Comparison of ENCODE assay signal across 8 mouse cellular contexts in the genomic region with DNA sequence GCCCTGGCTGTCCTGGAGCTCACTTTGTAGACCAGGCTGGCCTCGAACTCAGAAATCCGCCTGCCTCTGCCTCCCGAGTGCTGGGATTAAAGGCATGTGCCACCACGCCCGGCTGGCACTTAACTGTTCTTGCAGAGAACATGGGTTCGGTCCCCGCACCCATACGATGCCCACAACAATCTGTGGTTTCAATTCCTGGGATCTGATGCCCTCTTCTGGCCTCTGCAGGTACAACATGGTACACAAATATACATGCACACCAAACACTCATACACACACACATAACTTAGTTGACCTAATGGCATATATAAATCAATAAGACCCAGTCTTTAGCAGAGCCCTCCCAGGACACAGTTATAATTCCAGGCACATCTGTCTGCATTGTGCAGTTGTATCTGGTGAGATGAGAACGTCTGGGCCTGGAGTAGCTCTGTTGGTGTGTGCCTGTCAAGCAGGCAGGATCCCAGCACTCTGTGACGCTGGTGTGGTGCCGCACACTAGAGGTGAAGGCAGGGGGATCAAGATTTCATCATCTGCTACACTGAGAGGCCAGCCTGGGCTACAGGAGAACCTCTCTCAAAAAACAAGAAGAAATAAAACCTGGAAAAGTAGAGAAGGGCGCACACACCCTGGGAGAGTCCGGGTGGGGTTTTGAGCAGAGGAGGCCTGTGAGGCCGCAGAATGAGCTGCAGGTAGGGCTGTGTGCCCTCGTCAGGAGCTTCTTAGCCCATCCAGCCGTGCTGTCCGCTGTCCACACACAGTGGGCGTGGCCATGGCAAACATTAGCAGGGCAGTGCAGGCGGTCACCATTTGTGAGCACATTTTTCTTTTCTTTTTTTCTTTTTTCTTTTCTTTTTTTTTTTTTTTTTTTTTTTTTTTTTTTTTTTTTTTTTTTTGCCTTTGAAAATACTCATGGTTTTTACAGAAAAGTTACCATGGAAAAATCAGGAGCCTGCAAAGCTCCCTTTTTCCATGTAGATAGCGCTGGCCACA. TPM values are rescaled to one million over a fixed set of nuclear protein-coding genes. Genes with fewer than 3 reads are reported as not detected.
A peak's percentile ranks its signal among the peaks of the same experiment; 100 is the strongest.
DNase-seq lines count a peak whose midpoint lies in the region; ATAC-seq and TF ChIP-seq lines count a peak whose summit lies in the region.

No protein-coding gene starts in this region.

- TF ChIP-seq POLR2A in small intestine, adult 2 months (IDR thresholded peaks at IDR 0.05; ENCODE audit: low read depth, low read length), result no peak

- no peaks in the 10 kb centered on the region for H3K9me3 ChIP-seq in intestine, embryonic 16.5 days (ENCODE audit: control insufficient read depth, low read length)
- no peaks in the 10 kb centered on the region for H3K9me3 ChIP-seq in liver, embryonic 14.5 days (ENCODE audit: control insufficient read depth, low read length)

- H3K4me1 ChIP-seq in intestine, embryonic 16.5 days (ENCODE audit: control insufficient read depth, insufficient read depth, low read length), result no peaks in the 10 kb centered on the region
- no peaks in the 10 kb centered on the region for H3K4me1 ChIP-seq in liver, embryonic 14.5 days (replicated peaks; ENCODE audit: control insufficient read depth in 2 of 2, insufficient read depth in 2 of 2, low read length in 1 of 2)
- no peaks in the 10 kb centered on the region for H3K4me1 ChIP-seq in small intestine, adult 2 months (ENCODE audit: control insufficient read depth, insufficient read depth, insufficient read length, low read length)

- peaks cover 29% of the 10 kb centered on the region for H3K36me3 ChIP-seq in intestine, embryonic 16.5 days (ENCODE audit: control insufficient read depth, insufficient read depth, low read length)
- peaks cover 57% of the 10 kb centered on the region for H3K36me3 ChIP-seq in liver, embryonic 14.5 days (replicated peaks; ENCODE audit: control insufficient read depth, insufficient read depth, low read depth)
- H3K36me3 ChIP-seq in small intestine, adult 2 months (ENCODE audit: control insufficient read depth, insufficient read depth, low read length), result peaks cover 73% of the 10 kb centered on the region

- H3K27ac ChIP-seq in intestine, embryonic 16.5 days (ENCODE audit: low read length), result no peak overlapping the region
- H3K27ac ChIP-seq in liver, embryonic 14.5 days, result no peak overlapping the region
- no peak overlapping the region for H3K27ac ChIP-seq in small intestine, adult 2 months (ENCODE audit: insufficient read depth, low read depth, low read length)

- peak; percentile 72 for ATAC-seq in common myeloid progenitor, adult 5-6 weeks (replicated peaks; ENCODE audit: low read depth, poor library complexity, severe bottlenecking)
- ATAC-seq in intestine, embryonic 16.5 days, result peak; percentile 42
- ATAC-seq in liver, embryonic 14.5 days (ENCODE audit: insufficient read depth), result peak; percentile 39; the same call in 1 of the 2 replicates

- peak; percentile 64 to 90 for DNase-seq in adrenal gland, adult (ENCODE audit: inconsistent age in 2 of 2, low spot score in 1 of 2)
- DNase-seq in adrenal gland, adult 8-10 months, result no peak
- DNase-seq in ovary, postnatal 10 days (ENCODE audit: low spot score), result peak; percentile 29
- DNase-seq in ovary, adult 18-20 months (ENCODE audit: low spot score), result no peak
- DNase-seq in liver, embryonic 14.5 days (ENCODE audit: low read depth in 3 of 3, low spot score in 3 of 3), result peak in 1 of 3 experiments; percentile 27

- no peak overlapping the region for H3K4me3 ChIP-seq in intestine, embryonic 16.5 days (ENCODE audit: low read length)
- H3K4me3 ChIP-seq in liver, embryonic 14.5 days (ENCODE audit: insufficient read depth in 1 of 2, low read depth in 2 of 2, low read length in 2 of 2), result no peak overlapping the region
- H3K4me3 ChIP-seq in small intestine, adult 2 months (ENCODE audit: low read depth, low read length), result no peak overlapping the region

- 78% methylated on average over 19 of the region's 20 CpGs for WGBS in intestine, embryonic 16.5 days
- WGBS in liver, embryonic 14.5 days (ENCODE audit: insufficient replicate concordance), result 75% methylated on average over 19 of the region's 20 CpGs
- 86% methylated on average over 20 of the region's 20 CpGs for WGBS in small intestine, adult 2 months

- TF ChIP-seq EP300 in liver, embryonic 14.5 days (IDR thresholded peaks at IDR 0.05; ENCODE audit: low read depth), result no peak

- H3K9ac ChIP-seq in intestine, embryonic 16.5 days (ENCODE audit: low read depth, low read length), result no peak overlapping the region
- H3K9ac ChIP-seq in liver, embryonic 14.5 days (replicated peaks), result no peak overlapping the region

- no peaks in the 10 kb centered on the region for H3K27me3 ChIP-seq in intestine, embryonic 16.5 days (replicated peaks; ENCODE audit: control insufficient read depth, insufficient read depth, low read length)
- no peaks in the 10 kb centered on the region for H3K27me3 ChIP-seq in liver, embryonic 14.5 days (ENCODE audit: control insufficient read depth, insufficient read depth, low read length)
- no peaks in the 10 kb centered on the region for H3K27me3 ChIP-seq in small intestine, adult 2 months (ENCODE audit: control insufficient read depth, insufficient read depth, low read length)

- TF ChIP-seq CTCF in liver, embryonic 14.5 days (IDR thresholded peaks at IDR 0.05; ENCODE audit: low read depth), result peak; percentile 77
- peak; percentile 46; the same call in 1 of the 2 replicates for TF ChIP-seq CTCF in small intestine, adult 2 months (IDR thresholded peaks at IDR 0.05; ENCODE audit: extremely low read depth, insufficient read length, insufficient replicate concordance, low read depth, low read length)

- no peak overlapping the region for H3K4me2 ChIP-seq in intestine, embryonic 16.5 days (ENCODE audit: low read depth, low read length)
- no peak overlapping the region for H3K4me2 ChIP-seq in liver, embryonic 14.5 days (ENCODE audit: low read depth)

RNA-seq across cellular contexts. Expression of a gene that starts 40.7 kb away (rescaled TPM):
- total RNA-seq in adrenal gland, adult 8-10 months (2022), result 10 to 100 TPM; 33.2 to 41.1 (median 37.1) TPM
- total RNA-seq in common myeloid progenitor, adult 5-6 weeks (2017), result 13.8 and 17.1 TPM in 2 replicates
- polyA plus RNA-seq in intestine, embryonic 16.5 days (2015; fragmentation: Nextera tagmentation; extraction: Ambion mirVana), result 72.6 and 79.7 TPM in 2 replicates
- polyA plus RNA-seq in liver, embryonic 14.5 days (2012; rRNA removed), result 14.8 and 16.3 TPM in 2 replicates
- 24.8 and 26.4 TPM in 2 replicates for polyA plus RNA-seq in liver, embryonic 14.5 days (2014; fragmentation: Nextera tagmentation; extraction: Ambion mirVana)
- polyA plus RNA-seq in small intestine, adult 2 months (2012; rRNA removed), result 7.5 and 10.8 TPM in 2 replicates

RNA-seq across cellular contexts. Expression of a gene that starts 44.6 kb away (rescaled TPM):
- total RNA-seq in adrenal gland, adult 8-10 months (2022), result 100 to 1,000 TPM; 106 to 132 (median 114) TPM
- total RNA-seq in common myeloid progenitor, adult 5-6 weeks (2017), result 53.9 and 65.9 TPM in 2 replicates
- 77.7 and 82.5 TPM in 2 replicates for polyA plus RNA-seq in intestine, embryonic 16.5 days (2015; fragmentation: Nextera tagmentation; extraction: Ambion mirVana)
- 30.7 and 31.6 TPM in 2 replicates for polyA plus RNA-seq in liver, embryonic 14.5 days (2012; rRNA removed)
- 36.8 and 41.8 TPM in 2 replicates for polyA plus RNA-seq in liver, embryonic 14.5 days (2014; fragmentation: Nextera tagmentation; extraction: Ambion mirVana)
- 179 and 517 TPM in 2 replicates for polyA plus RNA-seq in small intestine, adult 2 months (2012; rRNA removed)

RNA-seq across cellular contexts. Expression of a gene that starts 56.6 kb away (rescaled TPM):
- 1 to 10 TPM in 3 of 4 experiments, under 1 TPM in 1; 0.77 to 2.3 (median 1.6) TPM for total RNA-seq in adrenal gland, adult 8-10 months (2022)
- 0.39 and 2.6 TPM in 2 replicates for total RNA-seq in common myeloid progenitor, adult 5-6 weeks (2017)
- polyA plus RNA-seq in intestine, embryonic 16.5 days (2015; fragmentation: Nextera tagmentation; extraction: Ambion mirVana), result 2.1 and 3.2 TPM in 2 replicates
- 5.3 and 5.7 TPM in 2 replicates for polyA plus RNA-seq in liver, embryonic 14.5 days (2012; rRNA removed)
- polyA plus RNA-seq in liver, embryonic 14.5 days (2014; fragmentation: Nextera tagmentation; extraction: Ambion mirVana), result 2.1 and 2.3 TPM in 2 replicates
- polyA plus RNA-seq in small intestine, adult 2 months (2012; rRNA removed), result 1.2 and 1.4 TPM in 2 replicates

RNA-seq across cellular contexts. Expression of a gene that starts 57.7 kb away (rescaled TPM):
- total RNA-seq in adrenal gland, adult 8-10 months (2022), result 10 to 100 TPM; 18.2 to 23.4 (median 19.0) TPM
- total RNA-seq in common myeloid progenitor, adult 5-6 weeks (2017), result 22.5 and 25.5 TPM in 2 replicates
- polyA plus RNA-seq in intestine, embryonic 16.5 days (2015; fragmentation: Nextera tagmentation; extraction: Ambion mirVana), result 51.1 and 60.3 TPM in 2 replicates
- 20.0 and 25.4 TPM in 2 replicates for polyA plus RNA-seq in liver, embryonic 14.5 days (2012; rRNA removed)
- 20.0 and 20.9 TPM in 2 replicates for polyA plus RNA-seq in liver, embryonic 14.5 days (2014; fragmentation: Nextera tagmentation; extraction: Ambion mirVana)
- 30.1 and 32.8 TPM in 2 replicates for polyA plus RNA-seq in small intestine, adult 2 months (2012; rRNA removed)

Comparison
In these comparisons a context has a peak if more than half of its experiments do, and no peak if none do; other contexts are left out.
1. DNase-seq: peak in adrenal gland, adult (2 of 2) and ovary, postnatal 10 days (single experiment); none in adrenal gland, adult 8-10 months (single experiment) and ovary, adult 18-20 months (single experiment).
2. Peak in every context shown above with its lines, with median percentiles within 50 percentile points of each other: ATAC-seq.